Mouse (Mus musculus) myocyte (in vitro differentiated cells): ENCODE data around the gene 1600014C10Rik.

Experiments
- CEBPB ChIP-seq: IDR thresholded peaks from 2 replicates; pipeline ENCODE4 v1.6.1; 2011; ENCODE audit warnings: mild to moderate bottlenecking, moderate library complexity; ENCODE audit not compliant: poor library complexity, insufficient read depth, severe bottlenecking
- E2F4 ChIP-seq: IDR thresholded peaks from one replicate; pipeline ENCODE4 v1.6.1; 2011; ENCODE audit warnings: mild to moderate bottlenecking, control low read depth, moderate library complexity; ENCODE audit not compliant: insufficient read depth
- MAX ChIP-seq: IDR thresholded peaks from one replicate; pipeline ENCODE4 v1.6.1; 2011; ENCODE audit warnings: low read depth, mild to moderate bottlenecking, control low read depth
- MYOD1 ChIP-seq, 3 experiments: IDR thresholded peaks; one replicate each; pipeline ENCODE4 v1.6.1; 2011; ENCODE audit warnings: control low read depth in 2 of 3, low read depth in 2 of 3, mild to moderate bottlenecking in 2 of 3, moderate library complexity in 1 of 3; ENCODE audit not compliant: insufficient read length in 2 of 3, control insufficient read depth in 1 of 3
- MYOG ChIP-seq, 3 experiments: IDR thresholded peaks; one replicate each; pipeline ENCODE4 v1.6.1; 2011; ENCODE audit warnings: control low read depth in 2 of 3, low read depth in 2 of 3, mild to moderate bottlenecking in 2 of 3; ENCODE audit not compliant: insufficient read length in 2 of 3, control insufficient read depth in 1 of 3, insufficient read depth in 1 of 3
- POLR2A ChIP-seq: IDR thresholded peaks from one replicate; pipeline ENCODE4 v1.6.1; 2011; ENCODE audit warnings: low read depth, mild to moderate bottlenecking, control low read depth, moderate library complexity; ENCODE audit not compliant: insufficient read length
- POLR2AphosphoS2 ChIP-seq: IDR thresholded peaks from one replicate; pipeline ENCODE4 v1.6.1; 2011; ENCODE audit warnings: low read depth, control low read depth; ENCODE audit not compliant: insufficient read length
- SRF ChIP-seq: IDR thresholded peaks from one replicate; pipeline ENCODE4 v1.6.1; 2011; ENCODE audit warnings: low read depth; ENCODE audit not compliant: control insufficient read depth, insufficient read length
- TCF12 ChIP-seq: IDR thresholded peaks from one replicate; pipeline ENCODE4 v1.6.1; 2011; ENCODE audit warnings: mild to moderate bottlenecking, control low read depth; ENCODE audit not compliant: poor library complexity, insufficient read depth, severe bottlenecking
- TCF3 ChIP-seq: IDR thresholded peaks from one replicate; pipeline ENCODE4 v1.6.1; 2011; ENCODE audit warnings: low read depth, control low read depth; ENCODE audit not compliant: insufficient read length
- USF1 ChIP-seq: IDR thresholded peaks from one replicate; pipeline ENCODE4 v1.6.1; 2011; ENCODE audit warnings: low read depth, mild to moderate bottlenecking, control low read depth, moderate library complexity

GRCm38 (mm10) chr7:38189136-38189982, 6.3 kb downstream of the 1600014C10Rik start:
- TF ChIP-seq E2F4 = no peak
- TF ChIP-seq MAX = no peak
- TF ChIP-seq POLR2A = no peak
- TF ChIP-seq MYOD1 (IDR thresholded peaks at IDR 0.05; ENCODE audit: control insufficient read depth in 1 of 3, insufficient read length in 2 of 3, low read depth in 2 of 3) = no peak
- no peak for TF ChIP-seq USF1
- TF ChIP-seq POLR2AphosphoS2 = no peak
- TF ChIP-seq TCF12 = no peak
- no peak for TF ChIP-seq MYOG (IDR thresholded peaks at IDR 0.05; ENCODE audit: control insufficient read depth in 1 of 3, insufficient read depth in 1 of 3, insufficient read length in 2 of 3, low read depth in 2 of 3)
- TF ChIP-seq CEBPB = no peak
- TF ChIP-seq SRF = no peak
- TF ChIP-seq TCF3 = no peak
